Mouse (Mus musculus) forebrain, postnatal 0 days (tissue): Measurements from ENCODE around the gene Klk1b9. TPM values are rescaled to one million over a fixed set of nuclear protein-coding genes. Genes with fewer than 3 reads are reported as not detected.
"Not testable (repeated sequence)": the region's sequence is repeated elsewhere in the genome, so short reads cannot be mapped to it uniquely, and the experiment has no call there.

Experiments
- ATAC-seq: fragments of 200-750 bp; cut with Nextera tagmentation; 2 replicates; pipeline ENCODE4 v1.8.0; 2017; ENCODE audit warnings: mild to moderate bottlenecking, moderate library complexity
- DNase-seq: peaks from one replicate; pipeline ENCODE4 v3.0.0-alpha.2; 2015
- H3K27ac ChIP-seq: fragments of 300-500 bp; sonication (generic); 2 replicates; pipeline ENCODE4 v1.5.1; 2014; ENCODE audit warnings: low read depth, mild to moderate bottlenecking, antibody characterized with exemption, low read length, moderate library complexity, mixed read lengths
- H3K27me3 ChIP-seq: fragments of 300-500 bp; sonication (generic); 2 replicates; pipeline ENCODE4 v1.6.1; 2014; ENCODE audit warnings: mild to moderate bottlenecking, low read length, mixed read lengths; ENCODE audit not compliant: insufficient read depth
- H3K36me3 ChIP-seq: fragments of 300-500 bp; sonication (generic); 2 replicates; pipeline ENCODE4 v1.6.1; 2014; ENCODE audit warnings: mild to moderate bottlenecking, moderate library complexity; ENCODE audit not compliant: insufficient read depth
- H3K4me1 ChIP-seq: fragments of 300-500 bp; sonication (generic); 2 replicates; pipeline ENCODE4 v1.6.1; 2014; ENCODE audit warnings: antibody characterized with exemption; ENCODE audit not compliant: insufficient read depth
- H3K4me2 ChIP-seq: fragments of 300-500 bp; sonication (generic); 2 replicates; pipeline ENCODE4 v1.6.1; 2014; ENCODE audit warnings: low read depth, mild to moderate bottlenecking, moderate library complexity
- H3K4me3 ChIP-seq: fragments of 300-500 bp; sonication (generic); 2 replicates; pipeline ENCODE4 v1.5.1; 2014; ENCODE audit warnings: low read depth, low read length, mixed read lengths
- H3K9ac ChIP-seq: fragments of 300-500 bp; sonication (generic); 2 replicates; pipeline ENCODE4 v1.6.1; 2014; ENCODE audit warnings: mild to moderate bottlenecking
- H3K9me3 ChIP-seq: fragments of 300-500 bp; sonication (generic); 2 replicates; pipeline ENCODE4 v1.6.1; 2016; ENCODE audit warnings: low read length
- CTCF ChIP-seq: sonication (generic); IDR thresholded peaks from 2 replicates; pipeline ENCODE4 v1.5.1; 2016; ENCODE audit warnings: antibody characterized with exemption, control low read depth, low read depth
- WGBS: fragments of 180-500 bp; shearing (Covaris S2); extraction: QIAGEN DNeasy Blood & Tissue Kit; methylation state at CpG from one replicate; pipeline ENCODE4 v1.1.7; 2014; 5-methylcytosine and 5-hydroxymethylcytosine counted together
- polyA plus RNA-seq: library from polyadenylated mRNA; unstranded; fragments of >200 nt; fragmentation: Nextera tagmentation; extraction: Ambion mirVana; gene quantifications from 2 replicates; pipeline ENCODE4 v1.2.1, GENCODE M21; 2015
- total RNA-seq: library from RNA; depleted of rRNA; stranded (reverse); fragments of >200 nt; gene quantifications from 2 replicates; pipeline ENCODE4 v1.2.3, GENCODE M21; 2014; rRNA removed

Klk1b9 gene
- total and polyA plus RNA-seq, 2 experiments from 2014 or later, result not detected

GRCm38 (mm10) chr7:44004847-44005246, 29.0 kb downstream of the Klk1b9 start:
- ATAC-seq, result no peak

GRCm38 (mm10) chr7:44011868-44012267, 36.0 kb downstream of the Klk1b9 start, which contains the start of gene Klk1b26:
Gene Klk1b26 (plus strand): TSS chr7:44012168.
- not testable (repeated sequence) for H3K27me3 ChIP-seq, H3K4me2 ChIP-seq, DNase-seq, H3K36me3 ChIP-seq, H3K4me3 ChIP-seq, H3K9me3 ChIP-seq, H3K9ac ChIP-seq, H3K27ac ChIP-seq, ATAC-seq, H3K4me1 ChIP-seq

More at GRCm38 (mm10) chr7:44004847-44005246, 29.0 kb downstream of the Klk1b9 start:
- no peak for TF ChIP-seq CTCF
- H3K9ac ChIP-seq, result no peak overlapping the region
- no peak overlapping the region for H3K27ac ChIP-seq
- no peaks in the 10 kb centered on the region for H3K27me3 ChIP-seq
- DNase-seq, result no peak
- no peak overlapping the region for H3K4me2 ChIP-seq
- H3K36me3 ChIP-seq, result no peaks in the 10 kb centered on the region
- H3K4me1 ChIP-seq, result no peaks in the 10 kb centered on the region
- H3K4me3 ChIP-seq, result no peak overlapping the region
- no peaks in the 10 kb centered on the region for H3K9me3 ChIP-seq

- not testable (repeated sequence) for DNase-seq, H3K9ac ChIP-seq, H3K4me1 ChIP-seq, H3K36me3 ChIP-seq, H3K4me2 ChIP-seq, H3K27me3 ChIP-seq, H3K9me3 ChIP-seq, H3K4me3 ChIP-seq, ATAC-seq, H3K27ac ChIP-seq
- 83% methylated on average over 6 of the region's 6 CpGs for WGBS
Measured at GRCm38 (mm10) chr7:44014666-44015065, 38.8 kb downstream of the Klk1b9 start.

GRCm38 (mm10) chr7:44015071-44015470, 39.2 kb downstream of the Klk1b9 start:
- no peak for TF ChIP-seq CTCF
- no peak overlapping the region for H3K9ac ChIP-seq
- ATAC-seq (no peak), DNase-seq (no peak)
- H3K27ac ChIP-seq, result no peak overlapping the region
- no peak overlapping the region for H3K4me2 ChIP-seq
- no peaks in the 10 kb centered on the region for H3K27me3 ChIP-seq
- H3K4me1 ChIP-seq, result no peaks in the 10 kb centered on the region
- no peak overlapping the region for H3K4me3 ChIP-seq
- H3K36me3 ChIP-seq, result no peaks in the 10 kb centered on the region
- WGBS, result 83% methylated on average over 5 of the region's 5 CpGs
- no peaks in the 10 kb centered on the region for H3K9me3 ChIP-seq

Other genes with a start within 250 kb of the Klk1b9 start
- gene Klk12, start 207.2 kb upstream of the Klk1b9 start, total RNA-seq, result not detected in 2 replicates
- not detected in 2 replicates for gene Klk12, start 207.2 kb upstream of the Klk1b9 start, polyA plus RNA-seq
- not detected in 2 replicates for gene Klk11, start 201.5 kb upstream of the Klk1b9 start, total RNA-seq
- 0.15 TPM in 1 of 2 replicates, not detected in the other for gene Klk11, start 201.5 kb upstream of the Klk1b9 start, polyA plus RNA-seq
- gene Klk10, start 195.0 kb upstream of the Klk1b9 start, total RNA-seq, result 0.23 TPM in 1 of 2 replicates, not detected in the other
- 0.18 and 0.30 TPM in 2 replicates for gene Klk10, start 195.0 kb upstream of the Klk1b9 start, polyA plus RNA-seq
- not detected in 2 replicates for gene Klk9, start 184.2 kb upstream of the Klk1b9 start, total RNA-seq
- gene Klk9, start 184.2 kb upstream of the Klk1b9 start, polyA plus RNA-seq, result not detected in 2 replicates
- gene Klk8, start 178.5 kb upstream of the Klk1b9 start, total RNA-seq, result 8.4 and 13.4 TPM in 2 replicates
- 10.4 TPM in 2 replicates for gene Klk8, start 178.5 kb upstream of the Klk1b9 start, polyA plus RNA-seq
- gene Klk7, start 164.8 kb upstream of the Klk1b9 start, total RNA-seq, result not detected in 2 replicates
- 0.08 and 0.18 TPM in 2 replicates for gene Klk7, start 164.8 kb upstream of the Klk1b9 start, polyA plus RNA-seq
- not detected in 2 replicates for gene Klk6, start 151.6 kb upstream of the Klk1b9 start, total RNA-seq
- not detected in 2 replicates for gene Klk6, start 151.6 kb upstream of the Klk1b9 start, polyA plus RNA-seq
- not detected in 2 replicates for gene Klk5, start 134.1 kb upstream of the Klk1b9 start, total RNA-seq
- gene Klk5, start 134.1 kb upstream of the Klk1b9 start, polyA plus RNA-seq, result not detected in 2 replicates
- 0.71 TPM in 1 of 2 replicates, not detected in the other for gene Klk4, start 94.9 kb upstream of the Klk1b9 start, total RNA-seq
- gene Klk4, start 94.9 kb upstream of the Klk1b9 start, polyA plus RNA-seq, result 1.1 and 1.3 TPM in 2 replicates
- gene Klk15, start 42.3 kb upstream of the Klk1b9 start, total RNA-seq, result not detected in 2 replicates
- gene Klk15, start 42.3 kb upstream of the Klk1b9 start, polyA plus RNA-seq, result not detected in 2 replicates
- not detected in 2 replicates for gene Klk1b8, start 25.4 kb upstream of the Klk1b9 start, total RNA-seq
- gene Klk1b8, start 25.4 kb upstream of the Klk1b9 start, polyA plus RNA-seq, result not detected in 2 replicates
- gene Klk1b1, start 9.3 kb upstream of the Klk1b9 start, total RNA-seq, result not detected in 2 replicates
- gene Klk1b1, start 9.3 kb upstream of the Klk1b9 start, polyA plus RNA-seq, result not detected in 2 replicates
- gene Klk1b11, start 19.8 kb downstream of the Klk1b9 start, total RNA-seq, result not detected in 2 replicates
- gene Klk1b11, start 19.8 kb downstream of the Klk1b9 start, polyA plus RNA-seq, result not detected in 2 replicates
- not detected in 2 replicates for gene Klk1b26, start 36.1 kb downstream of the Klk1b9 start, total RNA-seq
- gene Klk1b26, start 36.1 kb downstream of the Klk1b9 start, polyA plus RNA-seq, result not detected in 2 replicates
- gene Klk1b27, start 76.2 kb downstream of the Klk1b9 start, total RNA-seq, result not detected in 2 replicates
- gene Klk1b27, start 76.2 kb downstream of the Klk1b9 start, polyA plus RNA-seq, result not detected in 2 replicates
- gene Klk1b21, start 126.3 kb downstream of the Klk1b9 start, total RNA-seq, result not detected in 2 replicates
- not detected in 2 replicates for gene Klk1b21, start 126.3 kb downstream of the Klk1b9 start, polyA plus RNA-seq
- gene Klk1b22, start 136.6 kb downstream of the Klk1b9 start, total RNA-seq, result not detected in 2 replicates
- not detected in 2 replicates for gene Klk1b22, start 136.6 kb downstream of the Klk1b9 start, polyA plus RNA-seq
- gene Klk1b16, start 160.7 kb downstream of the Klk1b9 start, total RNA-seq, result not detected in 2 replicates
- gene Klk1b16, start 160.7 kb downstream of the Klk1b9 start, polyA plus RNA-seq, result not detected in 2 replicates
- not detected in 2 replicates for gene Klk1b24, start 212.2 kb downstream of the Klk1b9 start, total RNA-seq
- not detected in 2 replicates for gene Klk1b24, start 212.2 kb downstream of the Klk1b9 start, polyA plus RNA-seq
- gene Klk1b3, start 222.1 kb downstream of the Klk1b9 start, total RNA-seq, result not detected in 2 replicates
- gene Klk1b3, start 222.1 kb downstream of the Klk1b9 start, polyA plus RNA-seq, result not detected in 2 replicates
- not detected in 2 replicates for gene Klk1b4, start 231.4 kb downstream of the Klk1b9 start, total RNA-seq
- gene Klk1b4, start 231.4 kb downstream of the Klk1b9 start, polyA plus RNA-seq, result not detected in 2 replicates
- not detected in 2 replicates for gene Klk1b5, start 239.9 kb downstream of the Klk1b9 start, total RNA-seq
- not detected in 2 replicates for gene Klk1b5, start 239.9 kb downstream of the Klk1b9 start, polyA plus RNA-seq
- not detected in 2 replicates for gene Klk1, start 249.3 kb downstream of the Klk1b9 start, total RNA-seq
- not detected in 2 replicates for gene Klk1, start 249.3 kb downstream of the Klk1b9 start, polyA plus RNA-seq